Mouse (Mus musculus) liver, embryonic 14.5 days (tissue): ENCODE results near the gene Siah3. TPM values are rescaled to one million over a fixed set of nuclear protein-coding genes. Genes with fewer than 3 reads are reported as not detected.

Source experiments
- ATAC-seq: fragments of 200-750 bp; cut with Nextera tagmentation; 2 replicates; pipeline ENCODE4 v1.8.0; 2017; ENCODE audit warnings: moderate number of reproducible peaks, mild to moderate bottlenecking, moderate library complexity; ENCODE audit not compliant: insufficient read depth
- DNase-seq, 3 experiments: peaks; one replicate each; pipeline ENCODE4 v3.0.0-alpha.2; 2012 to 2013; ENCODE audit warnings: low read depth in 3 of 3, low spot score in 3 of 3
- H3K27ac ChIP-seq: fragments of 300-500 bp; sonication (generic); 2 replicates; pipeline ENCODE4 v1.5.1; 2014; ENCODE audit warnings: moderate library complexity, mild to moderate bottlenecking, control low read depth, inconsistent platforms
- H3K27me3 ChIP-seq: fragments of 300-500 bp; sonication (generic); 2 replicates; pipeline ENCODE4 v1.6.1; 2014; ENCODE audit warnings: mild to moderate bottlenecking, low read length, moderate library complexity; ENCODE audit not compliant: control insufficient read depth, insufficient read depth
- H3K36me3 ChIP-seq: fragments of 300-500 bp; sonication (generic); replicated peaks from 2 replicates; pipeline ENCODE4 v1.6.1; 2014; ENCODE audit warnings: low read depth; ENCODE audit not compliant: control insufficient read depth, insufficient read depth
- H3K4me1 ChIP-seq, 2 experiments: fragments of 200-500 bp in 1 of 2; fragments of 300-500 bp in 1 of 2; sonication (generic) in 1 of 2; replicated peaks; 2 replicates each; pipeline ENCODE4 v1.6.1; 2012 to 2014; ENCODE audit warnings: antibody characterized with exemption in 1 of 2, inconsistent platforms in 1 of 2, low read length in 1 of 2; ENCODE audit not compliant: control insufficient read depth in 2 of 2, insufficient read depth in 2 of 2
- H3K4me2 ChIP-seq: fragments of 300-500 bp; sonication (generic); 2 replicates; pipeline ENCODE4 v1.6.1; 2014; ENCODE audit warnings: low read depth, mild to moderate bottlenecking, control low read depth, moderate library complexity
- H3K4me3 ChIP-seq, 2 experiments: fragments of 200-500 bp in 1 of 2; fragments of 300-500 bp in 1 of 2; sonication (generic) in 1 of 2; 2 replicates each; pipeline ENCODE4 v1.5.1; 2012 to 2014; ENCODE audit warnings: low read depth in 2 of 2, low read length in 2 of 2, mild to moderate bottlenecking in 2 of 2, control low read depth in 1 of 2, inconsistent platforms in 1 of 2, moderate library complexity in 1 of 2; ENCODE audit not compliant: insufficient read depth in 1 of 2
- H3K9ac ChIP-seq: fragments of 300-500 bp; sonication (generic); replicated peaks from 2 replicates; pipeline ENCODE4 v1.6.1; 2014; ENCODE audit warnings: mild to moderate bottlenecking, control low read depth, moderate library complexity
- H3K9me3 ChIP-seq: fragments of 300-500 bp; sonication (generic); 2 replicates; pipeline ENCODE4 v1.6.1; 2016; ENCODE audit warnings: low read length, mixed read lengths; ENCODE audit not compliant: control insufficient read depth
- CTCF ChIP-seq: IDR thresholded peaks from 2 replicates; pipeline ENCODE4 v1.5.1; 2016; ENCODE audit warnings: antibody characterized with exemption, low read depth, control low read depth
- EP300 ChIP-seq: IDR thresholded peaks from 2 replicates; pipeline ENCODE4 v1.6.1; 2016; ENCODE audit warnings: antibody characterized with exemption, low read depth
- WGBS: fragments of 180-500 bp; shearing (Covaris S2); extraction: QIAGEN DNeasy Blood & Tissue Kit; methylation state at CpG from one replicate; pipeline ENCODE4 v1.1.7; 2014; ENCODE audit not compliant: insufficient replicate concordance; 5-methylcytosine and 5-hydroxymethylcytosine counted together
- polyA plus RNA-seq, 2 experiments: library from polyadenylated mRNA; depleted of rRNA in 1 of 2; stranded (reverse) in 1 of 2; unstranded in 1 of 2; fragments of >200 nt; fragmentation: Nextera tagmentation in 1 of 2; extraction: Ambion mirVana in 1 of 2; gene quantifications; 2 replicates each; pipeline versions ENCODE4 v1.2.1 to v1.2.3; 2012 to 2014

Siah3 gene
- polyA plus RNA-seq, 2 experiments = 0.09 to 0.15 TPM

DNA sequence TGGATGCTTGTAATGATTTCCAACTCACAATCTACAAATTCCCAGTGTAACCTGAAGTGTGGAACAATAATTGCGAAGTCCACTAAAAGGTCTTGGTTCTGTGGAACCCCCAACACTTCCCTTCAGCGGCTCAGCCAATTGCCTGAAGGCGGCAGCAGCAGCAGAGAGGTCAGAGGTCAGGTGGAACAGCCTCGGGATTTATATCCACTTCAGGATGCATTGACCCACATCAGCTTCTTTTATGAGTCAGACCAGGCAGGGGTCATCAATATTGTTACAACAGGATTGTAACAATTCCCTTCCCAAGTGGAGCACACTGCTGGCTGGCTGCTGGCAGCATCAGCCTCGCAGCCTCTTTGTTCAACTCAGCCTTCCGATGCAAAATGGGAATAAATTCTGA, 39.1 kb downstream of the Siah3 start:
- Histone ChIP-seq H3K9me3 (no peaks in the 10 kb centered on the region), H3K27me3 (no peaks in the 10 kb centered on the region), H3K4me2 (no peak overlapping the region), H3K27ac (no peak overlapping the region), H3K4me1 (no peaks in the 10 kb centered on the region), H3K4me3 (no peak overlapping the region), H3K36me3 (no peaks in the 10 kb centered on the region), H3K9ac (no peak overlapping the region)
- TF ChIP-seq EP300 = no peak
- TF ChIP-seq CTCF = no peak
- no peak for ATAC-seq
- DNase-seq = no peak
- 63% methylated on average over 6 of the region's 6 CpGs for WGBS

- 61% methylated on average over 3 of the region's 3 CpGs for WGBS
- no peaks in the 10 kb centered on the region for H3K36me3 ChIP-seq
These were observed 45.8 kb downstream of the Siah3 start for GRCm38 (mm10) chr14:75501501-75501990.

DNA sequence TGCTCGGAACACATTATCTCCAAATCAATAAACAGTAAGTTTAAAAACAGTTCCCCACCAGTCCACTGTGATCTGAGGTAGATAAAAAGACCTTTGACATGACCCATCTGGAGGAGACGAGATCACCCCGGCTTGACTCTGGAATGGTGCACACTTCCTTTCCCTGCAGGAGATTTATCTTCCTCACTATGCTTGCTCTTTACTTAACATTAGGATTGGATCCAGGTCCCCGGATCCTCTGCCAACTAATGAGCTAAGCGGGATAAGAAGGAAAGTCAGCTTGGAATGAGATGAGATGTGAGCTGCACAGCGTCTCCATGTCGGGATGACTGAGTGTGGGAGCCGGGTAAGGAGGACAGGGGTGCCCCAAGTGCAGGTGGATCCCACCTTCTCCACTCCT, 46.7 kb downstream of the Siah3 start:
- DNase-seq = no peak
- Histone ChIP-seq H3K4me1 (no peaks in the 10 kb centered on the region), H3K9ac (no peak overlapping the region), H3K27ac (no peak overlapping the region), H3K27me3 (no peaks in the 10 kb centered on the region), H3K4me2 (no peak overlapping the region), H3K4me3 (no peak overlapping the region), H3K36me3 (no peaks in the 10 kb centered on the region), H3K9me3 (no peaks in the 10 kb centered on the region)
- TF ChIP-seq EP300 = no peak
- TF ChIP-seq CTCF = no peak
- ATAC-seq = no peak
- WGBS = 68% methylated on average over 8 of the region's 8 CpGs

More at GRCm38 (mm10) chr14:75501501-75501990, 45.8 kb downstream of the Siah3 start:
- no peak for TF ChIP-seq EP300
- no peak for TF ChIP-seq CTCF
- H3K4me2 ChIP-seq = no peak overlapping the region
- H3K4me1 ChIP-seq = no peaks in the 10 kb centered on the region
- H3K27ac ChIP-seq = no peak overlapping the region
- H3K9me3 ChIP-seq = no peaks in the 10 kb centered on the region
- ATAC-seq (no peak), DNase-seq (no peak)
- no peak overlapping the region for H3K9ac ChIP-seq
- no peaks in the 10 kb centered on the region for H3K27me3 ChIP-seq
- no peak overlapping the region for H3K4me3 ChIP-seq

GRCm38 (mm10) chr14:75504255-75504654, 48.5 kb downstream of the Siah3 start:
- Histone ChIP-seq H3K27ac (no peak overlapping the region), H3K27me3 (no peaks in the 10 kb centered on the region), H3K36me3 (no peaks in the 10 kb centered on the region), H3K4me3 (no peak overlapping the region), H3K4me2 (no peak overlapping the region), H3K9me3 (no peaks in the 10 kb centered on the region), H3K9ac (no peak overlapping the region), H3K4me1 (no peaks in the 10 kb centered on the region)
- ATAC-seq = no peak
- DNase-seq = no peak
- TF ChIP-seq CTCF (no peak), EP300 (no peak)
- 45% methylated on average over 2 of the region's 2 CpGs for WGBS

DNA sequence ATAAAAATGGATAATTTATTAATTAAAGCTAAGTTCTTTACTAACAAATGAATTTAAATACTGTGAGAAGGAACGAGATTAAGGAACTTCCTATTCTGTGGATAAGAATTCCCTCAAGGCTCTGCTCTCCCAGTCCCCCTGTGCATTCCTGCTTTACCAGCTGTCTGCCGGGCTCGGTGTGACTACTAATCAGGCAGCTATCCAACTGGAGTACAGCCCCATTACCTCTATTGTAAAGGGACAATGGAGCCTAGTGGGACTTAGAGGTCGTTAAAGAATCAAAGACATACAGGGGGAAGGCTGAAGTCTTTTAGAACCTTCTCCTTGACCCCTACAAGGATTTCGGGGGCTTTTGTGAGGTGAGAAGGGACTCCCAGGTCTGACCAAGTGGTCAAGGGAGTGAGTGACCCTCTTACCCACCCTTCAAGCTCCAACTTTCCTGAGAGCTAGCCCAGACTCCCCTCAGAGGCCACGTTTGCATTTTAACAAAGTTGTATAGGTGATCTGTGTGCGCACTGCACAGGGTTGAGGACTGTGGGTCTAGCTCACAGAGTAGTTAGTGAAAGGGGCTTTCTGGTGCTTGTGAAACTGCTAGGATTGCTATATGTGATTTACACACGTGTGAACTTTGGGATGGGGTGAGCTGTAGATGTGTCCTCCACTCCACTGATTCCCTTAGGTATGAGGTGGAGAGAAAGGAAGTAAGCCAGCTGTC, 49.5 kb downstream of the Siah3 start:
- H3K4me2 ChIP-seq = no peak overlapping the region
- H3K4me1 ChIP-seq = no peaks in the 10 kb centered on the region
- H3K9ac ChIP-seq = no peak overlapping the region
- H3K9me3 ChIP-seq = no peaks in the 10 kb centered on the region
- 47% methylated on average over 8 of the region's 8 CpGs for WGBS
- H3K36me3 ChIP-seq = no peaks in the 10 kb centered on the region
- TF ChIP-seq EP300 = no peak
- TF ChIP-seq CTCF = no peak
- H3K27ac ChIP-seq = no peak overlapping the region
- no peak for DNase-seq
- H3K4me3 ChIP-seq = no peak overlapping the region
- ATAC-seq = no peak
- H3K27me3 ChIP-seq = no peaks in the 10 kb centered on the region
